Mouse (Mus musculus) midbrain, embryonic 11.5 days (tissue): ENCODE results near the gene Best1. TPM values are rescaled to one million over a fixed set of nuclear protein-coding genes. Genes with fewer than 3 reads are reported as not detected.

Source experiments
- ATAC-seq: fragments of 200-750 bp; cut with Nextera tagmentation; 2 replicates; pipeline ENCODE4 v1.8.0; 2017; ENCODE audit warnings: moderate TSS enrichment, moderate library complexity; ENCODE audit not compliant: low FRiP score
- DNase-seq: peaks from one replicate; pipeline ENCODE4 v3.0.0; 2015; ENCODE audit warnings: low spot score; ENCODE audit errors: missing footprints
- H3K27ac ChIP-seq: fragments of 300-500 bp; sonication (generic); 2 replicates; pipeline ENCODE4 v1.5.1; 2014; ENCODE audit warnings: low read depth, low read length
- H3K27me3 ChIP-seq: fragments of 300-500 bp; sonication (generic); 2 replicates; pipeline ENCODE4 v1.6.1; 2014; ENCODE audit warnings: mild to moderate bottlenecking, low read length, moderate library complexity, mixed read lengths; ENCODE audit not compliant: control insufficient read depth, insufficient read depth
- H3K36me3 ChIP-seq: fragments of 300-500 bp; sonication (generic); 2 replicates; pipeline ENCODE4 v1.6.1; 2014; ENCODE audit warnings: mild to moderate bottlenecking, low read length, moderate library complexity, mixed read lengths; ENCODE audit not compliant: control insufficient read depth, insufficient read depth
- H3K4me1 ChIP-seq: fragments of 300-500 bp; sonication (generic); 2 replicates; pipeline ENCODE4 v1.6.1; 2014; ENCODE audit warnings: low read length; ENCODE audit not compliant: control insufficient read depth, insufficient read depth
- H3K4me2 ChIP-seq: fragments of 300-500 bp; sonication (generic); 2 replicates; pipeline ENCODE4 v1.6.1; 2014; ENCODE audit warnings: mild to moderate bottlenecking, moderate library complexity
- H3K4me3 ChIP-seq: fragments of 300-500 bp; sonication (generic); 2 replicates; pipeline ENCODE4 v1.5.1; 2014; ENCODE audit warnings: low read depth, low read length
- H3K9ac ChIP-seq: fragments of 300-500 bp; sonication (generic); 2 replicates; pipeline ENCODE4 v1.6.1; 2014; ENCODE audit warnings: low read length
- H3K9me3 ChIP-seq: fragments of 300-500 bp; sonication (generic); 2 replicates; pipeline ENCODE4 v1.6.1; 2016; ENCODE audit warnings: low read length; ENCODE audit not compliant: control insufficient read depth
- WGBS: fragments of 180-500 bp; shearing (Covaris S2); extraction: QIAGEN DNeasy Blood & Tissue Kit; methylation state at CpG from one replicate; pipeline ENCODE4 v1.1.7; 2014; 5-methylcytosine and 5-hydroxymethylcytosine counted together
- polyA plus RNA-seq: library from polyadenylated mRNA; unstranded; fragments of >200 nt; fragmentation: Nextera tagmentation; extraction: Ambion mirVana; gene quantifications from 2 replicates; pipeline ENCODE4 v1.2.1, GENCODE M21; 2014

Gene Best1
- polyA plus RNA-seq, 1 experiment from 2014 or later = 1.3 TPM

- Histone ChIP-seq H3K4me3 (no peak overlapping the region), H3K4me1 (no peaks in the 10 kb centered on the region), H3K27me3 (no peaks in the 10 kb centered on the region), H3K36me3 (peaks cover 9% of the 10 kb centered on the region; the same call in 1 of the 2 replicates), H3K4me2 (no peak overlapping the region), H3K27ac (no peak overlapping the region), H3K9ac (no peak overlapping the region), H3K9me3 (no peaks in the 10 kb centered on the region)
- WGBS = 66% methylated on average over 17 of the region's 17 CpGs
- ATAC-seq = no peak
- DNase-seq = no peak
These were observed 12.1 kb downstream of the Best1 start for GRCm38 (mm10) chr19:9989171-9989883.

GRCm38 (mm10) chr19:9987593-9987992, 13.8 kb downstream of the Best1 start:
- DNase-seq = no peak
- no peak overlapping the region for H3K9ac ChIP-seq
- H3K36me3 ChIP-seq = peaks cover 9% of the 10 kb centered on the region; the same call in 1 of the 2 replicates
- peaks cover 6% of the 10 kb centered on the region for H3K4me1 ChIP-seq
- no peak overlapping the region for H3K4me2 ChIP-seq
- no peak overlapping the region for H3K27ac ChIP-seq
- no peaks in the 10 kb centered on the region for H3K9me3 ChIP-seq
- H3K4me3 ChIP-seq = no peak overlapping the region
- no peaks in the 10 kb centered on the region for H3K27me3 ChIP-seq
- no peak for ATAC-seq

GRCm38 (mm10) chr19:9987192-9987591, 14.2 kb downstream of the Best1 start:
- Histone ChIP-seq H3K4me3 (no peak overlapping the region), H3K36me3 (peaks cover 9% of the 10 kb centered on the region; the same call in 1 of the 2 replicates), H3K27me3 (no peaks in the 10 kb centered on the region), H3K4me2 (no peak overlapping the region), H3K27ac (no peak overlapping the region), H3K9me3 (no peaks in the 10 kb centered on the region), H3K4me1 (peaks cover 6% of the 10 kb centered on the region), H3K9ac (no peak overlapping the region)
- no peak for DNase-seq
- ATAC-seq = no peak
- WGBS = 59% methylated on average over 6 of the region's 6 CpGs

- H3K27ac ChIP-seq = no peak overlapping the region
- no peak overlapping the region for H3K9ac ChIP-seq
- peaks cover 9% of the 10 kb centered on the region; the same call in 1 of the 2 replicates for H3K36me3 ChIP-seq
- no peak overlapping the region for H3K4me2 ChIP-seq
- no peaks in the 10 kb centered on the region for H3K27me3 ChIP-seq
- no peaks in the 10 kb centered on the region for H3K9me3 ChIP-seq
- ATAC-seq = no peak
- 97% methylated on average over 2 of the region's 2 CpGs for WGBS
- peak; percentile 31 for DNase-seq
- no peak overlapping the region for H3K4me3 ChIP-seq
- H3K4me1 ChIP-seq = peaks cover 6% of the 10 kb centered on the region
These were observed 15.5 kb downstream of the Best1 start for GRCm38 (mm10) chr19:9985900-9986421.

- WGBS = 94% methylated on average over 6 of the region's 6 CpGs
- Histone ChIP-seq H3K36me3 (peaks cover 9% of the 10 kb centered on the region; the same call in 1 of the 2 replicates), H3K27me3 (no peaks in the 10 kb centered on the region), H3K27ac (no peak overlapping the region), H3K9ac (no peak overlapping the region), H3K4me1 (peaks cover 6% of the 10 kb centered on the region), H3K4me3 (no peak overlapping the region), H3K4me2 (no peak overlapping the region), H3K9me3 (no peaks in the 10 kb centered on the region)
- DNase-seq = peak; percentile 77
- no peak for ATAC-seq
These were observed 16.1 kb downstream of the Best1 start for GRCm38 (mm10) chr19:9985190-9985899.

GRCm38 (mm10) chr19:9984111-9985055, 17.1 kb downstream of the Best1 start:
- DNase-seq (peak; percentile 69), ATAC-seq (no peak)
- 92% methylated on average over 20 of the region's 20 CpGs for WGBS
- Histone ChIP-seq H3K27me3 (no peaks in the 10 kb centered on the region), H3K4me2 (peak overlapping the region; percentile 87), H3K27ac (no peak overlapping the region), H3K9ac (no peak overlapping the region; the same call in 1 of the 2 replicates), H3K4me3 (peak overlapping the region; percentile 91), H3K9me3 (no peaks in the 10 kb centered on the region), H3K36me3 (peaks cover 9% of the 10 kb centered on the region; the same call in 1 of the 2 replicates), H3K4me1 (peaks cover 6% of the 10 kb centered on the region)

GRCm38 (mm10) chr19:9982852-9983542, 18.4 kb downstream of the Best1 start:
- Histone ChIP-seq H3K36me3 (peaks cover 9% of the 10 kb centered on the region; the same call in 1 of the 2 replicates), H3K27me3 (no peaks in the 10 kb centered on the region), H3K9ac (peak overlapping the region; percentile 91), H3K4me1 (peaks cover 6% of the 10 kb centered on the region), H3K9me3 (no peaks in the 10 kb centered on the region), H3K27ac (peak overlapping the region; percentile 77), H3K4me3 (peak overlapping the region; percentile 91), H3K4me2 (peak overlapping the region; percentile 87)
- ATAC-seq (peak; percentile 83), DNase-seq (peak; percentile 92)
- under 1% methylated on average over 31 of the region's 31 CpGs for WGBS

- ATAC-seq (peak; percentile 99), DNase-seq (peak; percentile 99)
- Histone ChIP-seq H3K9me3 (no peaks in the 10 kb centered on the region), H3K9ac (peak overlapping the region; percentile 91), H3K4me2 (peak overlapping the region; percentile 87), H3K27me3 (no peaks in the 10 kb centered on the region), H3K4me1 (peaks cover 6% of the 10 kb centered on the region), H3K27ac (peak overlapping the region; percentile 77), H3K4me3 (peak overlapping the region; percentile 91), H3K36me3 (peaks cover 9% of the 10 kb centered on the region; the same call in 1 of the 2 replicates)
- whole genome bisulfite sequencing = under 1% methylated on average over 58 of the region's 59 CpGs
These were observed 19.1 kb downstream of the Best1 start for GRCm38 (mm10) chr19:9982151-9982851.
